Mouse (Mus musculus) midbrain, embryonic 16.5 days (tissue): ENCODE measurements around the gene Gm21985. TPM values are rescaled to one million over a fixed set of nuclear protein-coding genes. Genes with fewer than 3 reads are reported as not detected.
"Not testable (repeated sequence)": the region's sequence is repeated elsewhere in the genome, so short reads cannot be mapped to it uniquely, and the experiment has no call there.

ENCODE experiments used
- ATAC-seq: fragments of 200-750 bp; cut with Nextera tagmentation; 2 replicates; pipeline ENCODE4 v1.8.0; 2017; ENCODE audit warnings: moderate TSS enrichment
- H3K27ac ChIP-seq: fragments of 300-500 bp; sonication (generic); 2 replicates; pipeline ENCODE4 v1.5.1; 2014; ENCODE audit warnings: mild to moderate bottlenecking, low read length, mixed read lengths
- H3K27me3 ChIP-seq: fragments of 300-500 bp; sonication (generic); 2 replicates; pipeline ENCODE4 v1.6.1; 2014; ENCODE audit warnings: low read depth, low read length, mixed read lengths; ENCODE audit not compliant: control insufficient read depth, insufficient read depth
- H3K36me3 ChIP-seq: fragments of 300-500 bp; sonication (generic); 2 replicates; pipeline ENCODE4 v1.6.1; 2014; ENCODE audit warnings: mild to moderate bottlenecking, low read length, moderate library complexity, mixed read lengths; ENCODE audit not compliant: control insufficient read depth, insufficient read depth
- H3K4me1 ChIP-seq: fragments of 300-500 bp; sonication (generic); 2 replicates; pipeline ENCODE4 v1.6.1; 2014; ENCODE audit warnings: mild to moderate bottlenecking, low read length, mixed read lengths; ENCODE audit not compliant: control insufficient read depth, insufficient read depth
- H3K4me2 ChIP-seq: fragments of 300-500 bp; sonication (generic); 2 replicates; pipeline ENCODE4 v1.6.1; 2014; ENCODE audit warnings: mild to moderate bottlenecking, low read length, mixed read lengths
- H3K4me3 ChIP-seq: fragments of 300-500 bp; sonication (generic); 2 replicates; pipeline ENCODE4 v1.5.1; 2014; ENCODE audit warnings: low read depth, mild to moderate bottlenecking, low read length, moderate library complexity, mixed read lengths
- H3K9ac ChIP-seq: fragments of 300-500 bp; sonication (generic); 2 replicates; pipeline ENCODE4 v1.6.1; 2014; ENCODE audit warnings: low read depth, low read length, mixed read lengths
- H3K9me3 ChIP-seq: fragments of 300-500 bp; sonication (generic); replicated peaks from 2 replicates; pipeline ENCODE4 v1.6.1; 2014; ENCODE audit warnings: mild to moderate bottlenecking, low read length, mixed read lengths; ENCODE audit not compliant: control insufficient read depth, poor library complexity, severe bottlenecking
- WGBS: fragments of 180-500 bp; shearing (Covaris S2); extraction: QIAGEN DNeasy Blood & Tissue Kit; methylation state at CpG from one replicate; pipeline ENCODE4 v1.1.7; 2014; 5-methylcytosine and 5-hydroxymethylcytosine counted together
- polyA plus RNA-seq: library from polyadenylated mRNA; unstranded; fragments of >200 nt; fragmentation: Nextera tagmentation; extraction: Ambion mirVana; gene quantifications from 2 replicates; pipeline ENCODE4 v1.2.1, GENCODE M21; 2015

The Gm21985 gene
- polyA plus RNA-seq, 1 experiment from 2014 or later: 0.08 TPM

- Histone ChIP-seq H3K9ac (no peak overlapping the region), H3K9me3 (no peaks in the 10 kb centered on the region), H3K4me2 (no peak overlapping the region), H3K4me1 (no peaks in the 10 kb centered on the region), H3K4me3 (no peak overlapping the region), H3K27ac (no peak overlapping the region), H3K27me3 (no peaks in the 10 kb centered on the region), H3K36me3 (no peaks in the 10 kb centered on the region)
- WGBS: 92% methylated on average over 2 of the region's 2 CpGs
- no peak for ATAC-seq
Observed at GRCm38 (mm10) chr2:112432523-112432922, 166.4 kb downstream of the Gm21985 start.

DNA sequence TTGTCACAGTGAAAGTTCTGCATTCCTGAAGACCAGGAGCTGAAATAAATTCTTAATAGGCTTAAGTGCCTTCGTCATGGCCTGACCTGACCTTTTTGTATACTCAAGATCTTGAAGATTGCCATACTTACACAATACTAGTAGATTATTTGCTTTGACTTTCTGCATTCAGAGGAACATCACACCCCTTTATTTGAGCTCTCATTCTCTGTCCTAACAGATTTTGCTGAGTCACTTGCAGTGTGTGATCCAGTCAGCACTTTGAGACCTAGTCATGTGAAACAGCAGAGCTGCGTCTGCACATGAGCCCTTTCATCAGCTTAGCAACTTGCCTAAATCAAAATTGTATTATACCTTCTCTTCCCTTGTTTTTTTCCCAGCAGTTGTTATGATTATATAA, 167.2 kb downstream of the Gm21985 start:
- whole genome bisulfite sequencing: 55% methylated on average over 2 of the region's 2 CpGs
- H3K27me3 ChIP-seq: no peaks in the 10 kb centered on the region

GRCm38 (mm10) chr2:112436292-112436691, 170.2 kb downstream of the Gm21985 start:
- no peaks in the 10 kb centered on the region for H3K36me3 ChIP-seq
- no peak overlapping the region for H3K9ac ChIP-seq
- no peak overlapping the region for H3K4me3 ChIP-seq
- WGBS: 83% methylated on average over 4 of the region's 4 CpGs
- no peaks in the 10 kb centered on the region for H3K9me3 ChIP-seq
- H3K4me1 ChIP-seq: no peaks in the 10 kb centered on the region
- H3K27me3 ChIP-seq: no peaks in the 10 kb centered on the region
- H3K27ac ChIP-seq: no peak overlapping the region
- H3K4me2 ChIP-seq: no peak overlapping the region
- no peak for ATAC-seq

More for the DNA sequence above, 167.2 kb downstream of the Gm21985 start:
- H3K9me3 ChIP-seq: no peaks in the 10 kb centered on the region
- no peaks in the 10 kb centered on the region for H3K4me1 ChIP-seq
- H3K4me3 ChIP-seq: no peak overlapping the region
- ATAC-seq: no peak
- H3K4me2 ChIP-seq: no peak overlapping the region
- no peak overlapping the region for H3K27ac ChIP-seq
- H3K9ac ChIP-seq: no peak overlapping the region
- no peaks in the 10 kb centered on the region for H3K36me3 ChIP-seq

- H3K27me3 ChIP-seq: no peaks in the 10 kb centered on the region
- no peak overlapping the region for H3K9ac ChIP-seq
- H3K4me3 ChIP-seq: no peak overlapping the region
- no peak for ATAC-seq
- H3K36me3 ChIP-seq: no peaks in the 10 kb centered on the region
- H3K9me3 ChIP-seq: no peaks in the 10 kb centered on the region
- no peaks in the 10 kb centered on the region for H3K4me1 ChIP-seq
- H3K4me2 ChIP-seq: no peak overlapping the region
- WGBS: 93% methylated on average over 2 of the region's 2 CpGs
- H3K27ac ChIP-seq: no peak overlapping the region
Observed at GRCm38 (mm10) chr2:112437589-112437988, 171.5 kb downstream of the Gm21985 start.

GRCm38 (mm10) chr2:112443491-112443890, 177.4 kb downstream of the Gm21985 start:
- Histone ChIP-seq H3K36me3 (no peaks in the 10 kb centered on the region), H3K9ac (no peak overlapping the region)
- 76% methylated on average over 2 of the region's 2 CpGs for WGBS

GRCm38 (mm10) chr2:112445511-112445910, 179.4 kb downstream of the Gm21985 start:
- no peak for ATAC-seq
- no peak overlapping the region for H3K4me3 ChIP-seq
- H3K9ac ChIP-seq: no peak overlapping the region

More at GRCm38 (mm10) chr2:112443491-112443890, 177.4 kb downstream of the Gm21985 start:
- no peak overlapping the region for H3K4me3 ChIP-seq
- no peaks in the 10 kb centered on the region for H3K27me3 ChIP-seq
- no peak overlapping the region for H3K27ac ChIP-seq
- H3K4me2 ChIP-seq: no peak overlapping the region
- no peaks in the 10 kb centered on the region for H3K4me1 ChIP-seq
- no peaks in the 10 kb centered on the region for H3K9me3 ChIP-seq
- ATAC-seq: no peak

DNA sequence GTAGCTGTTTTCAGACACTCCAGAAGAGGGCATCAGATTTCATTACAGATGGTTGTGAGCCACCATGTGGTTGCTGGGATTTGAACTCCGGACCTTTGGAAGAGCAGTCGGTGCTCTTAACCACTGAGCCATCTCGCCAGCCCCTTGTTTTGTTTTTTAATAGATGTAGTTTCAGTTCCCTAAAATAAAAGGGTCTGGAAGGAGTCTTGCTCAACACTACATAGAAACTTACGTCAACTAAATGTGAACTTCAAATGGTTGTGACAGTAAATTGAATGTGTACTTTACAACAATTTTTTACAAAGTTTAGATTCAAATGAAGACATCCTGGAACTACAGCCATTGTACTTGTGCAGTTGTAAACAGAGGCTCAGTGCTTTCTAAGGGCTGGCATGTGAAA, 181.9 kb downstream of the Gm21985 start:
- H3K4me2 ChIP-seq, H3K27ac ChIP-seq, H3K36me3 ChIP-seq, H3K9me3 ChIP-seq, H3K4me1 ChIP-seq, ATAC-seq, H3K4me3 ChIP-seq, H3K27me3 ChIP-seq, H3K9ac ChIP-seq: not testable (repeated sequence)
- 79% methylated on average over 4 of the region's 4 CpGs for WGBS

More at GRCm38 (mm10) chr2:112445511-112445910, 179.4 kb downstream of the Gm21985 start:
- Histone ChIP-seq H3K9me3 (no peaks in the 10 kb centered on the region), H3K4me1 (no peaks in the 10 kb centered on the region), H3K4me2 (no peak overlapping the region), H3K36me3 (no peaks in the 10 kb centered on the region), H3K27ac (no peak overlapping the region), H3K27me3 (no peaks in the 10 kb centered on the region)

- no peak overlapping the region for H3K4me2 ChIP-seq
- H3K27ac ChIP-seq: no peak overlapping the region
- H3K9me3 ChIP-seq: no peaks in the 10 kb centered on the region
- no peak overlapping the region for H3K4me3 ChIP-seq
- H3K27me3 ChIP-seq: no peaks in the 10 kb centered on the region
- H3K4me1 ChIP-seq: no peaks in the 10 kb centered on the region
- ATAC-seq: no peak
- no peak overlapping the region for H3K9ac ChIP-seq
- no peaks in the 10 kb centered on the region for H3K36me3 ChIP-seq
Observed at GRCm38 (mm10) chr2:112448510-112449059, 182.5 kb downstream of the Gm21985 start.

- Histone ChIP-seq H3K27me3 (no peaks in the 10 kb centered on the region), H3K36me3 (no peaks in the 10 kb centered on the region), H3K9ac (no peak overlapping the region), H3K4me3 (no peak overlapping the region), H3K4me1 (peaks cover 3% of the 10 kb centered on the region; the same call in 1 of the 2 replicates), H3K9me3 (no peaks in the 10 kb centered on the region), H3K4me2 (no peak overlapping the region), H3K27ac (no peak overlapping the region)
- WGBS: 36% methylated on average over 4 of the region's 4 CpGs
- no peak for ATAC-seq
Observed at GRCm38 (mm10) chr2:112449597-112450296, 183.6 kb downstream of the Gm21985 start.
